Mouse (Mus musculus) testis, adult 2 months (tissue): ENCODE results near the gene Efcab11.

ENCODE experiments used
- CTCF ChIP-seq: fragments of 200-500 bp; IDR thresholded peaks from 2 replicates; pipeline ENCODE4 v1.5.1; 2012; ENCODE audit warnings: low read depth, mild to moderate bottlenecking, inconsistent platforms, low read length, moderate library complexity; ENCODE audit not compliant: control insufficient read depth, insufficient read depth, insufficient replicate concordance
- POLR2A ChIP-seq: fragments of 200-500 bp; IDR thresholded peaks from 2 replicates; pipeline ENCODE4 v1.6.1; 2012; ENCODE audit warnings: low read depth, mild to moderate bottlenecking, inconsistent platforms, low read length, moderate library complexity; ENCODE audit not compliant: control insufficient read depth

GRCm38 (mm10) chr12:99873443-99873842 lies 10.8 kb downstream of the Efcab11 start:
- no peak for TF ChIP-seq CTCF
- TF ChIP-seq POLR2A: no peak
